Mouse (Mus musculus) kidney, postnatal 0 days (tissue): Measurements from ENCODE around the gene Lig1. TPM values are rescaled to one million over a fixed set of nuclear protein-coding genes. Genes with fewer than 3 reads are reported as not detected.

Source experiments
- ATAC-seq: fragments of 200-750 bp; cut with Nextera tagmentation; replicated peaks from 2 replicates; pipeline ENCODE4 v1.8.0; 2017; ENCODE audit warnings: low read depth, moderate number of reproducible peaks, moderate TSS enrichment, moderate library complexity; ENCODE audit not compliant: low FRiP score
- DNase-seq: peaks from one replicate; pipeline ENCODE4 v3.0.0-alpha.2; 2016; ENCODE audit warnings: low spot score
- H3K27ac ChIP-seq: fragments of 300-500 bp; sonication (generic); 2 replicates; pipeline ENCODE4 v1.5.1; 2014; ENCODE audit warnings: mild to moderate bottlenecking
- H3K27me3 ChIP-seq: fragments of 300-500 bp; sonication (generic); 2 replicates; pipeline ENCODE4 v1.6.1; 2014; ENCODE audit warnings: low read length, mixed read lengths; ENCODE audit not compliant: insufficient read depth
- H3K36me3 ChIP-seq: fragments of 300-500 bp; sonication (generic); 2 replicates; pipeline ENCODE4 v1.6.1; 2014; ENCODE audit warnings: low read length, mixed read lengths; ENCODE audit not compliant: insufficient read depth
- H3K4me1 ChIP-seq: fragments of 300-500 bp; sonication (generic); replicated peaks from 2 replicates; pipeline ENCODE4 v1.6.1; 2014; ENCODE audit warnings: antibody characterized with exemption, low read length, mixed read lengths; ENCODE audit not compliant: insufficient read depth
- H3K4me2 ChIP-seq: fragments of 300-500 bp; sonication (generic); 2 replicates; pipeline ENCODE4 v1.6.1; 2014; ENCODE audit warnings: mild to moderate bottlenecking, low read length, moderate library complexity, mixed read lengths
- H3K4me3 ChIP-seq: fragments of 300-500 bp; sonication (generic); replicated peaks from 2 replicates; pipeline ENCODE4 v1.5.1; 2014; ENCODE audit warnings: low read depth, low read length
- H3K9ac ChIP-seq: fragments of 300-500 bp; sonication (generic); 2 replicates; pipeline ENCODE4 v1.6.1; 2014; ENCODE audit warnings: low read depth, low read length
- H3K9me3 ChIP-seq: fragments of 300-500 bp; sonication (generic); replicated peaks from 2 replicates; pipeline ENCODE4 v1.6.1; 2016; ENCODE audit warnings: low read length, inconsistent platforms, mixed read lengths
- CTCF ChIP-seq: IDR thresholded peaks from 2 replicates; pipeline ENCODE4 v1.5.1; 2016; ENCODE audit warnings: antibody characterized with exemption, low read depth, mild to moderate bottlenecking, moderate library complexity
- WGBS: fragments of 180-500 bp; shearing (Covaris S2); extraction: QIAGEN DNeasy Blood & Tissue Kit; methylation state at CpG from one replicate; pipeline ENCODE4 v1.1.7; 2014; 5-methylcytosine and 5-hydroxymethylcytosine counted together
- polyA plus RNA-seq: library from polyadenylated mRNA; unstranded; fragments of >200 nt; fragmentation: Nextera tagmentation; extraction: Ambion mirVana; gene quantifications from 2 replicates; pipeline ENCODE4 v1.2.1, GENCODE M21; 2015

The Lig1 gene
- polyA plus RNA-seq, 1 experiment from 2014 or later = 49.8 TPM

GRCm38 (mm10) chr7:13302780-13303179, 25.7 kb downstream of the Lig1 start:
- no peaks in the 10 kb centered on the region for H3K4me1 ChIP-seq
- TF ChIP-seq CTCF = no peak
- no peak for ATAC-seq

GRCm38 (mm10) chr7:13303372-13303771, 26.3 kb downstream of the Lig1 start:
- no peak overlapping the region for H3K4me3 ChIP-seq
- DNase-seq (no peak), ATAC-seq (no peak)
- no peaks in the 10 kb centered on the region for H3K9me3 ChIP-seq
- H3K4me2 ChIP-seq = no peak overlapping the region
- peaks cover 35% of the 10 kb centered on the region; the same call in 1 of the 2 replicates for H3K36me3 ChIP-seq
- no peaks in the 10 kb centered on the region for H3K27me3 ChIP-seq
- H3K4me1 ChIP-seq = no peaks in the 10 kb centered on the region
- no peak overlapping the region for H3K9ac ChIP-seq
- H3K27ac ChIP-seq = no peak overlapping the region
- no peak for TF ChIP-seq CTCF

More at GRCm38 (mm10) chr7:13302780-13303179, 25.7 kb downstream of the Lig1 start:
- no peak overlapping the region for H3K27ac ChIP-seq
- 86% methylated on average over 2 of the region's 2 CpGs for WGBS
- H3K4me2 ChIP-seq = no peak overlapping the region
- H3K9me3 ChIP-seq = no peaks in the 10 kb centered on the region
- no peak overlapping the region for H3K4me3 ChIP-seq
- no peak overlapping the region for H3K9ac ChIP-seq
- no peak for DNase-seq
- peaks cover 32% of the 10 kb centered on the region; the same call in 1 of the 2 replicates for H3K36me3 ChIP-seq
- H3K27me3 ChIP-seq = no peaks in the 10 kb centered on the region

DNA sequence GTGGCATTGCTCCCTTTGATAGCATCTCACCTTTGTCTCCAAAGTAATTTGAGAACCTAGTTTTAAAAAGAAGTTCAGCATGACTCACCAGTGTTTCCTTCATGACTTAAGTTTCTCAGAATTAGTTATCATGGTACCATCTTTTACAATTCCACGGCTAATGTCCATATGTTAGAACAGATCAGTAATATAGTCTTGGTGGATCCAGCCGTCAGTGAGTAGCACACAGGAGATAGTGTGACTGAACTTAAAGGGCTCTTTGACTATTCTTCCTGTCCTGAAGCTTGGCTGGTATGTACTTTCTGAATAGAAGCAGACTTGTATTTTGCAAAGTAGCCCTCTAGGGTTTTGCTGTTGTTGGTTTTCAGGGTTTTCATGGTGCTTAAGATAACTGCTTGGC, 32.3 kb downstream of the Lig1 start:
- no peak for TF ChIP-seq CTCF
- Histone ChIP-seq H3K4me1 (no peaks in the 10 kb centered on the region), H3K36me3 (peaks cover 18% of the 10 kb centered on the region), H3K27ac (no peak overlapping the region), H3K4me2 (no peak overlapping the region), H3K4me3 (no peak overlapping the region), H3K9me3 (no peaks in the 10 kb centered on the region), H3K9ac (no peak overlapping the region), H3K27me3 (no peaks in the 10 kb centered on the region)
- ATAC-seq = no peak
- DNase-seq = no peak
- 85% methylated on average over 2 of the region's 2 CpGs for WGBS

DNA sequence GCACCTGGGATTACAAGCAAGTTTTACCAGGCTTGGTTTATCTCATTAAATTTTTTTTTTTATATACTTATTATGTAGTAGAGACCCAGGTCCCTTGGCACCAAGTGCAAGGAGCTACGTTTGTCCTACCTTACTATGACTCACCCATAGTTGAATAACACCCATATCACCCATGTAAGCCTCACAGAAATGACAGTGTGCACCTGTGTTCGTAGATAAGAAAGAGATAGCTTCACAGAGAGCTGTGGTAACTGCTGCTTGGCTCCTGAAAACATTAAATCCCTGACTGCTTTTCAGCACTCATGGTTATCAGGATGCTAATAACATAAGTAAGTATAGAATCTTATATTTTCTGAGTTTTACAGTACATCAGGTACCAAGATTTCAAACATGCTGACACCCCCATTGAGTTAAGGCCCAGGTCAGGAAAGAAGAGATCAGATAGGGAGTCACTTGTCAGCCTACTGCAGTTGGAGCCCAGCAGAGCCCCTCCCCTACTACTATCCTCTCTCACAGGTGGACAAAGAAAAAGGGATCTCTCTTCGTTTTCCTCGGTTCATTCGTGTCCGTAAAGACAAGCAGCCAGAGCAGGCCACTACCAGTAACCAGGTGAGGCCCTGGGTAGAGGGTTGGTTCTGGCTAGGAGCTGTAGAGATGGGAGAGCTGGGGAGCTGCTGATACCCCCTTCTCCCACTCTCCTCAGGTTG, 33.6 kb downstream of the Lig1 start:
- Histone ChIP-seq H3K4me3 (no peak overlapping the region), H3K9me3 (no peaks in the 10 kb centered on the region), H3K4me2 (no peak overlapping the region), H3K9ac (no peak overlapping the region), H3K27me3 (no peaks in the 10 kb centered on the region), H3K36me3 (peaks cover 18% of the 10 kb centered on the region), H3K4me1 (no peaks in the 10 kb centered on the region), H3K27ac (no peak overlapping the region)
- no peak for ATAC-seq
- DNase-seq = no peak
- TF ChIP-seq CTCF = no peak
- WGBS = 94% methylated on average over 6 of the region's 6 CpGs

GRCm38 (mm10) chr7:13311401-13311800, 34.3 kb downstream of the Lig1 start:
- no peaks in the 10 kb centered on the region for H3K4me1 ChIP-seq
- no peaks in the 10 kb centered on the region for H3K9me3 ChIP-seq
- no peak overlapping the region for H3K9ac ChIP-seq
- DNase-seq (no peak), ATAC-seq (no peak)
- WGBS = 97% methylated on average over 4 of the region's 4 CpGs
- H3K36me3 ChIP-seq = peaks cover 12% of the 10 kb centered on the region
- no peak for TF ChIP-seq CTCF
- H3K4me2 ChIP-seq = no peak overlapping the region
- H3K4me3 ChIP-seq = no peak overlapping the region
- H3K27me3 ChIP-seq = no peaks in the 10 kb centered on the region
- H3K27ac ChIP-seq = no peak overlapping the region

DNA sequence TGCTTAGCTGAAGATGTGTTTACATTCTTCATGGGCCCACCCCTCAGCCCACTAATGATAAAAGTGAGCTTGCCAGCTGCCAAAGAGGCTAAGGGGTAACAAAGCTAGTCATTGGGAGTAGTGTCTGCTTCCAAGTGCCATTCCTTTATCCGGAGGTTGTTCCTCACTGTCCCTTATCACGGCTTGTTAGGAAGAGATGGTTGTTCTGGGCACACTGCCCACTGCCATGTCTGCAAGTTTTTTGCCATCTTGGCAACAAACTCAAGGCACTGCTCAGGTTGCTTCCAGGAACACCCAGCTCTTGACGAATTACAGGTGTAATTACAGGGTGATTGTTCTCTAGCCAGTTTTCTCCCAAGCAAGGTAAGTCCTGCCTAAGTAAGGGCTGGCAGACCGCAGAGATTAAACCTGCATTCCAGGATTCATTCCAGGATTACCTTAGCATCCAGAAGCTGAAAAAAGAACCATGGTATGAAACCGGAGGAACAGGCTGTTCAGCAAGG, 37.1 kb downstream of the Lig1 start:
- Histone ChIP-seq H3K27me3 (no peaks in the 10 kb centered on the region), H3K4me2 (no peak overlapping the region), H3K4me1 (no peaks in the 10 kb centered on the region), H3K27ac (no peak overlapping the region), H3K9me3 (no peaks in the 10 kb centered on the region), H3K36me3 (peaks cover 4% of the 10 kb centered on the region; the same call in 1 of the 2 replicates), H3K9ac (no peak overlapping the region), H3K4me3 (no peak overlapping the region)
- 76% methylated on average over 5 of the region's 5 CpGs for whole genome bisulfite sequencing
- no peak for DNase-seq
- ATAC-seq = no peak
- TF ChIP-seq CTCF = no peak
